Mouse (Mus musculus): Measurements from ENCODE around the gene Ubn2. TPM values are rescaled to one million over a fixed set of nuclear protein-coding genes. Genes with fewer than 3 reads are reported as not detected.
"Not testable (repeated sequence)": the region's sequence is repeated elsewhere in the genome, so short reads cannot be mapped to it uniquely, and the experiment has no call there.

The Ubn2 gene
- polyA plus RNA-seq, 1 experiment from 2014 or later: 16.6 TPM

GRCm38 (mm10) chr6:38532500-38533420 is 99.0 kb downstream of the Ubn2 start:
- DNase-seq (ENCODE audit: low spot score, missing footprints): peak; percentile 95
- H3K4me2 ChIP-seq: peak overlapping the region; percentile 87
- peak overlapping the region; percentile 82 for H3K9ac ChIP-seq (ENCODE audit: low read length)
- H3K36me3 ChIP-seq (ENCODE audit: control insufficient read depth, insufficient read depth, low read length): no peaks in the 10 kb centered on the region
- H3K9me3 ChIP-seq (ENCODE audit: control insufficient read depth, low read length): no peaks in the 10 kb centered on the region
- peak overlapping the region; percentile 93 for H3K27ac ChIP-seq (ENCODE audit: low read depth, low read length)
- ATAC-seq (ENCODE audit: low FRiP score): peak; percentile 61
- H3K4me1 ChIP-seq (ENCODE audit: control insufficient read depth, insufficient read depth, low read length): peaks cover 5% of the 10 kb centered on the region; the same call in 1 of the 2 replicates
- WGBS: 8% methylated on average over 25 of the region's 25 CpGs
- H3K27me3 ChIP-seq (ENCODE audit: control insufficient read depth, insufficient read depth, low read length): no peaks in the 10 kb centered on the region
- peak overlapping the region; percentile 76 for H3K4me3 ChIP-seq (ENCODE audit: low read depth, low read length)

- H3K27ac ChIP-seq (ENCODE audit: low read depth, low read length): peak within 1 kb of the TSS; percentile 93
- peak within 1 kb of the TSS; percentile 82 for H3K9ac ChIP-seq (ENCODE audit: low read length)
- H3K4me2 ChIP-seq: peak within 1 kb of the TSS; percentile 87
- H3K4me3 ChIP-seq (ENCODE audit: low read depth, low read length): peak within 1 kb of the TSS; percentile 76
- peaks cover 5% of the 10 kb centered on the region; the same call in 1 of the 2 replicates for H3K4me1 ChIP-seq (ENCODE audit: control insufficient read depth, insufficient read depth, low read length)
- no peaks in the 10 kb centered on the region for H3K36me3 ChIP-seq (ENCODE audit: control insufficient read depth, insufficient read depth, low read length)
- DNase-seq (ENCODE audit: low spot score, missing footprints) (peak; percentile 100), ATAC-seq (ENCODE audit: low FRiP score) (peak; percentile 91)
- 7% methylated on average over 41 of the region's 41 CpGs for WGBS
- no peaks in the 10 kb centered on the region for H3K27me3 ChIP-seq (ENCODE audit: control insufficient read depth, insufficient read depth, low read length)
- no peaks in the 10 kb centered on the region for H3K9me3 ChIP-seq (ENCODE audit: control insufficient read depth, low read length)
Measured at GRCm38 (mm10) chr6:38533428-38534405, 100.0 kb downstream of the Ubn2 start, which contains the start of gene Fmc1. Gene Fmc1 (plus strand): TSS chr6:38533502.

GRCm38 (mm10) chr6:38534640-38535365 is 101.1 kb downstream of the Ubn2 start:
- ATAC-seq (ENCODE audit: low FRiP score): peak; percentile 75
- under 1% methylated on average over 52 of the region's 53 CpGs for WGBS

GRCm38 (mm10) chr6:38535366-38535690 is 101.6 kb downstream of the Ubn2 start:
- peak overlapping the region; percentile 88 for H3K9ac ChIP-seq (ENCODE audit: low read length)
- H3K27me3 ChIP-seq (ENCODE audit: control insufficient read depth, insufficient read depth, low read length): no peaks in the 10 kb centered on the region
- H3K4me3 ChIP-seq (ENCODE audit: low read depth, low read length): peak overlapping the region; percentile 76
- no peak for DNase-seq (ENCODE audit: low spot score, missing footprints)
- peak overlapping the region; percentile 71 for H3K27ac ChIP-seq (ENCODE audit: low read depth, low read length)
- no peaks in the 10 kb centered on the region for H3K36me3 ChIP-seq (ENCODE audit: control insufficient read depth, insufficient read depth, low read length)
- no peak for ATAC-seq (ENCODE audit: low FRiP score)
- 4% methylated on average over 9 of the region's 9 CpGs for WGBS
- no peaks in the 10 kb centered on the region for H3K9me3 ChIP-seq (ENCODE audit: control insufficient read depth, low read length)
- peaks cover 5% of the 10 kb centered on the region; the same call in 1 of the 2 replicates for H3K4me1 ChIP-seq (ENCODE audit: control insufficient read depth, insufficient read depth, low read length)
- H3K4me2 ChIP-seq: peak overlapping the region; percentile 56

More at GRCm38 (mm10) chr6:38534640-38535365, 101.1 kb downstream of the Ubn2 start:
- Histone ChIP-seq H3K9me3 (ENCODE audit: control insufficient read depth, low read length) (no peaks in the 10 kb centered on the region), H3K4me3 (ENCODE audit: low read depth, low read length) (peak overlapping the region; percentile 76), H3K4me2 (peak overlapping the region; percentile 56), H3K9ac (ENCODE audit: low read length) (peak overlapping the region; percentile 88), H3K27me3 (ENCODE audit: control insufficient read depth, insufficient read depth, low read length) (no peaks in the 10 kb centered on the region), H3K36me3 (ENCODE audit: control insufficient read depth, insufficient read depth, low read length) (no peaks in the 10 kb centered on the region), H3K4me1 (ENCODE audit: control insufficient read depth, insufficient read depth, low read length) (peaks cover 5% of the 10 kb centered on the region; the same call in 1 of the 2 replicates), H3K27ac (ENCODE audit: low read depth, low read length) (peak overlapping the region; percentile 71)
- peak; percentile 100 for DNase-seq (ENCODE audit: low spot score, missing footprints)

GRCm38 (mm10) chr6:38535788-38536187 is 102.0 kb downstream of the Ubn2 start:
- no peak overlapping the region for H3K27ac ChIP-seq (ENCODE audit: low read depth, low read length)

GRCm38 (mm10) chr6:38544141-38544540 is 110.4 kb downstream of the Ubn2 start:
- DNase-seq (ENCODE audit: low spot score, missing footprints); H3K9ac ChIP-seq (ENCODE audit: low read length); H3K27ac ChIP-seq (ENCODE audit: low read depth, low read length); H3K9me3 ChIP-seq (ENCODE audit: control insufficient read depth, low read length); H3K4me3 ChIP-seq (ENCODE audit: low read depth, low read length); H3K27me3 ChIP-seq (ENCODE audit: control insufficient read depth, insufficient read depth, low read length); H3K4me1 ChIP-seq (ENCODE audit: control insufficient read depth, insufficient read depth, low read length); ATAC-seq (ENCODE audit: low FRiP score); H3K36me3 ChIP-seq (ENCODE audit: control insufficient read depth, insufficient read depth, low read length); H3K4me2 ChIP-seq: not testable (repeated sequence)
- WGBS: 89% methylated on average over 4 of the region's 5 CpGs

More at GRCm38 (mm10) chr6:38535788-38536187, 102.0 kb downstream of the Ubn2 start:
- Histone ChIP-seq H3K4me1 (ENCODE audit: control insufficient read depth, insufficient read depth, low read length) (peaks cover 5% of the 10 kb centered on the region; the same call in 1 of the 2 replicates), H3K36me3 (ENCODE audit: control insufficient read depth, insufficient read depth, low read length) (no peaks in the 10 kb centered on the region), H3K4me3 (ENCODE audit: low read depth, low read length) (0 out of 2 replicates have a peak overlapping the region, but pooled peaks have one; percentile 76), H3K4me2 (peak overlapping the region; percentile 56), H3K9me3 (ENCODE audit: control insufficient read depth, low read length) (no peaks in the 10 kb centered on the region), H3K9ac (ENCODE audit: low read length) (no peak overlapping the region), H3K27me3 (ENCODE audit: control insufficient read depth, insufficient read depth, low read length) (no peaks in the 10 kb centered on the region)
- DNase-seq (ENCODE audit: low spot score, missing footprints) (no peak), ATAC-seq (ENCODE audit: low FRiP score) (no peak)
- WGBS: 79% methylated on average over 1 of the region's 1 CpGs

GRCm38 (mm10) chr6:38547005-38547404 is 113.3 kb downstream of the Ubn2 start:
- H3K36me3 ChIP-seq (ENCODE audit: control insufficient read depth, insufficient read depth, low read length); H3K9me3 ChIP-seq (ENCODE audit: control insufficient read depth, low read length); H3K9ac ChIP-seq (ENCODE audit: low read length); H3K4me2 ChIP-seq; H3K27ac ChIP-seq (ENCODE audit: low read depth, low read length); ATAC-seq (ENCODE audit: low FRiP score); H3K4me3 ChIP-seq (ENCODE audit: low read depth, low read length); H3K27me3 ChIP-seq (ENCODE audit: control insufficient read depth, insufficient read depth, low read length); H3K4me1 ChIP-seq (ENCODE audit: control insufficient read depth, insufficient read depth, low read length); DNase-seq (ENCODE audit: low spot score, missing footprints): not testable (repeated sequence)
- WGBS: 92% methylated on average over 2 of the region's 2 CpGs

GRCm38 (mm10) chr6:38547707-38548106 is 114.0 kb downstream of the Ubn2 start:
- Histone ChIP-seq H3K4me3 (ENCODE audit: low read depth, low read length) (no peak overlapping the region), H3K4me2 (no peak overlapping the region)
- 73% methylated on average over 1 of the region's 1 CpGs for WGBS

More at GRCm38 (mm10) chr6:38547707-38548106, 114.0 kb downstream of the Ubn2 start:
- no peak for DNase-seq (ENCODE audit: low spot score, missing footprints)
- Histone ChIP-seq H3K27me3 (ENCODE audit: control insufficient read depth, insufficient read depth, low read length) (no peaks in the 10 kb centered on the region), H3K4me1 (ENCODE audit: control insufficient read depth, insufficient read depth, low read length) (peaks cover 2% of the 10 kb centered on the region; the same call in 1 of the 2 replicates), H3K36me3 (ENCODE audit: control insufficient read depth, insufficient read depth, low read length) (no peaks in the 10 kb centered on the region), H3K9ac (ENCODE audit: low read length) (no peak overlapping the region), H3K9me3 (ENCODE audit: control insufficient read depth, low read length) (no peaks in the 10 kb centered on the region), H3K27ac (ENCODE audit: low read depth, low read length) (no peak overlapping the region)
- ATAC-seq (ENCODE audit: low FRiP score): no peak

Data from midbrain, embryonic 11.5 days (tissue).